Mouse (Mus musculus) intestine, embryonic 16.5 days (tissue): ENCODE data around the gene Morc3. TPM values are rescaled to one million over a fixed set of nuclear protein-coding genes. Genes with fewer than 3 reads are reported as not detected.
A peak's percentile ranks its signal among the peaks of the same experiment; 100 is the strongest.
"Not testable (repeated sequence)": the region's sequence is repeated elsewhere in the genome, so short reads cannot be mapped to it uniquely, and the experiment has no call there.

Experiments used
- ATAC-seq: fragments of 200-750 bp; cut with Nextera tagmentation; 2 replicates; pipeline ENCODE4 v1.8.0; 2017; ENCODE audit warnings: moderate TSS enrichment, moderate library complexity
- H3K27ac ChIP-seq: fragments of 300-500 bp; sonication (generic); 2 replicates; pipeline ENCODE4 v1.5.1; 2014; ENCODE audit warnings: mild to moderate bottlenecking, low read length
- H3K27me3 ChIP-seq: fragments of 300-500 bp; sonication (generic); replicated peaks from 2 replicates; pipeline ENCODE4 v1.6.1; 2014; ENCODE audit warnings: low read length, control low read depth, mixed read lengths; ENCODE audit not compliant: control insufficient read depth, insufficient read depth
- H3K36me3 ChIP-seq: fragments of 300-500 bp; sonication (generic); 2 replicates; pipeline ENCODE4 v1.6.1; 2014; ENCODE audit warnings: low read length, control low read depth; ENCODE audit not compliant: control insufficient read depth, insufficient read depth
- H3K4me1 ChIP-seq: fragments of 300-500 bp; sonication (generic); 2 replicates; pipeline ENCODE4 v1.6.1; 2014; ENCODE audit warnings: low read length, control low read depth, mixed read lengths; ENCODE audit not compliant: control insufficient read depth, insufficient read depth
- H3K4me2 ChIP-seq: fragments of 300-500 bp; sonication (generic); 2 replicates; pipeline ENCODE4 v1.6.1; 2014; ENCODE audit warnings: low read depth, low read length, control low read depth
- H3K4me3 ChIP-seq: fragments of 300-500 bp; sonication (generic); 2 replicates; pipeline ENCODE4 v1.5.1; 2014; ENCODE audit warnings: mild to moderate bottlenecking, low read length
- H3K9ac ChIP-seq: fragments of 300-500 bp; sonication (generic); 2 replicates; pipeline ENCODE4 v1.6.1; 2014; ENCODE audit warnings: low read depth, low read length
- H3K9me3 ChIP-seq: fragments of 300-500 bp; sonication (generic); 2 replicates; pipeline ENCODE4 v1.6.1; 2016; ENCODE audit warnings: low read length, control low read depth; ENCODE audit not compliant: control insufficient read depth
- WGBS: fragments of 180-500 bp; shearing (Covaris S2); extraction: QIAGEN DNeasy Blood & Tissue Kit; methylation state at CpG from one replicate; pipeline ENCODE4 v1.1.7; 2014; 5-methylcytosine and 5-hydroxymethylcytosine counted together
- polyA plus RNA-seq: library from polyadenylated mRNA; unstranded; fragments of >200 nt; fragmentation: Nextera tagmentation; extraction: Ambion mirVana; gene quantifications from 2 replicates; pipeline ENCODE4 v1.2.1, GENCODE M21; 2015

Morc3 gene
- polyA plus RNA-seq, 1 experiment from 2014 or later, result 33.3 TPM

- Histone ChIP-seq H3K27ac (peak overlapping the region; percentile 64), H3K4me2 (peak overlapping the region; percentile 10; the same call in 1 of the 2 replicates), H3K4me3 (no peak overlapping the region), H3K9ac (no peak overlapping the region), H3K4me1 (peaks cover 20% of the 10 kb centered on the region), H3K27me3 (no peaks in the 10 kb centered on the region), H3K9me3 (0 out of 2 replicates have a peak, but pooled peaks cover 3% of the 10 kb centered on the region), H3K36me3 (peaks cover 5% of the 10 kb centered on the region; the same call in 1 of the 2 replicates)
- ATAC-seq, result no peak
- WGBS, result 56% methylated on average over 7 of the region's 7 CpGs
Measured at GRCm38 (mm10) chr16:93816861-93817260, 15.1 kb upstream of the Morc3 start.

GRCm38 (mm10) chr16:93817371-93817770, 14.6 kb upstream of the Morc3 start:
- Histone ChIP-seq H3K27me3 (no peaks in the 10 kb centered on the region), H3K36me3 (peaks cover 2% of the 10 kb centered on the region; the same call in 1 of the 2 replicates), H3K9me3 (0 out of 2 replicates have a peak, but pooled peaks cover 3% of the 10 kb centered on the region), H3K9ac (no peak overlapping the region), H3K27ac (peak overlapping the region; percentile 64; the same call in 1 of the 2 replicates), H3K4me2 (no peak overlapping the region), H3K4me3 (no peak overlapping the region), H3K4me1 (peaks cover 20% of the 10 kb centered on the region)
- no peak for ATAC-seq
- whole genome bisulfite sequencing, result 65% methylated on average over 5 of the region's 5 CpGs

GRCm38 (mm10) chr16:93818691-93819324, 13.1 kb upstream of the Morc3 start:
- WGBS, result 9% methylated on average over 12 of the region's 12 CpGs
- H3K4me1 ChIP-seq, result peaks cover 20% of the 10 kb centered on the region
- ATAC-seq, result peak; percentile 87
- 0 out of 2 replicates have a peak, but pooled peaks cover 10% of the 10 kb centered on the region for H3K9me3 ChIP-seq
- H3K36me3 ChIP-seq, result no peaks in the 10 kb centered on the region
- peak overlapping the region; percentile 23 for H3K4me3 ChIP-seq
- H3K27me3 ChIP-seq, result no peaks in the 10 kb centered on the region
- H3K4me2 ChIP-seq, result peak overlapping the region; percentile 14
- peak overlapping the region; percentile 94 for H3K27ac ChIP-seq
- peak overlapping the region; percentile 37 for H3K9ac ChIP-seq

GRCm38 (mm10) chr16:93819325-93819696, 12.6 kb upstream of the Morc3 start:
- H3K4me3 ChIP-seq, result no peak overlapping the region
- peaks cover 20% of the 10 kb centered on the region for H3K4me1 ChIP-seq
- peak overlapping the region; percentile 14 for H3K4me2 ChIP-seq
- WGBS, result 34% methylated on average over 4 of the region's 4 CpGs
- H3K27ac ChIP-seq, result peak overlapping the region; percentile 94
- H3K27me3 ChIP-seq, result no peaks in the 10 kb centered on the region
- no peaks in the 10 kb centered on the region for H3K36me3 ChIP-seq
- ATAC-seq, result peak; percentile 31
- H3K9me3 ChIP-seq, result peaks cover 15% of the 10 kb centered on the region
- peak overlapping the region; percentile 37 for H3K9ac ChIP-seq

- H3K9me3 ChIP-seq, result peaks cover 18% of the 10 kb centered on the region
- no peaks in the 10 kb centered on the region for H3K27me3 ChIP-seq
- no peak overlapping the region for H3K4me3 ChIP-seq
- ATAC-seq, result no peak
- H3K36me3 ChIP-seq, result no peaks in the 10 kb centered on the region
- peaks cover 20% of the 10 kb centered on the region for H3K4me1 ChIP-seq
- WGBS, result 81% methylated on average over 1 of the region's 1 CpGs
- no peak overlapping the region for H3K4me2 ChIP-seq
- H3K27ac ChIP-seq, result no peak overlapping the region
- H3K9ac ChIP-seq, result no peak overlapping the region
Measured at GRCm38 (mm10) chr16:93820040-93820439, 11.9 kb upstream of the Morc3 start.

GRCm38 (mm10) chr16:93821706-93822105, 10.2 kb upstream of the Morc3 start:
- H3K9ac ChIP-seq, result no peak overlapping the region
- 90% methylated on average over 3 of the region's 3 CpGs for WGBS
- no peaks in the 10 kb centered on the region for H3K27me3 ChIP-seq
- peaks cover 18% of the 10 kb centered on the region for H3K9me3 ChIP-seq
- H3K36me3 ChIP-seq, result no peaks in the 10 kb centered on the region
- ATAC-seq, result no peak
- no peak overlapping the region for H3K4me2 ChIP-seq
- H3K27ac ChIP-seq, result no peak overlapping the region
- peaks cover 13% of the 10 kb centered on the region for H3K4me1 ChIP-seq
- H3K4me3 ChIP-seq, result no peak overlapping the region

- ATAC-seq, H3K27me3 ChIP-seq, H3K9ac ChIP-seq: not testable (repeated sequence)
Measured at GRCm38 (mm10) chr16:93822433-93823225, 9.3 kb upstream of the Morc3 start.

GRCm38 (mm10) chr16:93824799-93825198, 7.1 kb upstream of the Morc3 start:
- Histone ChIP-seq H3K4me3 (no peak overlapping the region), H3K9me3 (peaks cover 18% of the 10 kb centered on the region), H3K27ac (no peak overlapping the region), H3K27me3 (no peaks in the 10 kb centered on the region), H3K36me3 (no peaks in the 10 kb centered on the region), H3K4me1 (no peaks in the 10 kb centered on the region), H3K4me2 (no peak overlapping the region), H3K9ac (no peak overlapping the region)
- ATAC-seq, result no peak
- WGBS, result 88% methylated on average over 4 of the region's 4 CpGs

More at GRCm38 (mm10) chr16:93822433-93823225, 9.3 kb upstream of the Morc3 start:
- not testable (repeated sequence) for H3K4me2 ChIP-seq, H3K36me3 ChIP-seq, H3K4me3 ChIP-seq, H3K27ac ChIP-seq
- H3K4me1 ChIP-seq, result peaks cover 12% of the 10 kb centered on the region
- H3K9me3 ChIP-seq, result peaks cover 18% of the 10 kb centered on the region
- WGBS, result 71% methylated on average over 4 of the region's 8 CpGs

- no peak overlapping the region for H3K27ac ChIP-seq
- 87% methylated on average over 4 of the region's 4 CpGs for WGBS
- no peak overlapping the region for H3K4me2 ChIP-seq
- peaks cover 18% of the 10 kb centered on the region for H3K9me3 ChIP-seq
- H3K36me3 ChIP-seq, result no peaks in the 10 kb centered on the region
- H3K4me1 ChIP-seq, result no peaks in the 10 kb centered on the region
- ATAC-seq, result no peak
- no peak overlapping the region for H3K4me3 ChIP-seq
- H3K9ac ChIP-seq, result no peak overlapping the region
- no peaks in the 10 kb centered on the region for H3K27me3 ChIP-seq
Measured at GRCm38 (mm10) chr16:93825463-93825862, 6.5 kb upstream of the Morc3 start.
